Mouse (Mus musculus): ENCODE data around the gene Gab2. TPM values are rescaled to one million over a fixed set of nuclear protein-coding genes. Genes with fewer than 3 reads are reported as not detected.

Gab2 gene
- polyA plus RNA-seq, 1 experiment from 2014 or later, result 9.0 TPM

DNA sequence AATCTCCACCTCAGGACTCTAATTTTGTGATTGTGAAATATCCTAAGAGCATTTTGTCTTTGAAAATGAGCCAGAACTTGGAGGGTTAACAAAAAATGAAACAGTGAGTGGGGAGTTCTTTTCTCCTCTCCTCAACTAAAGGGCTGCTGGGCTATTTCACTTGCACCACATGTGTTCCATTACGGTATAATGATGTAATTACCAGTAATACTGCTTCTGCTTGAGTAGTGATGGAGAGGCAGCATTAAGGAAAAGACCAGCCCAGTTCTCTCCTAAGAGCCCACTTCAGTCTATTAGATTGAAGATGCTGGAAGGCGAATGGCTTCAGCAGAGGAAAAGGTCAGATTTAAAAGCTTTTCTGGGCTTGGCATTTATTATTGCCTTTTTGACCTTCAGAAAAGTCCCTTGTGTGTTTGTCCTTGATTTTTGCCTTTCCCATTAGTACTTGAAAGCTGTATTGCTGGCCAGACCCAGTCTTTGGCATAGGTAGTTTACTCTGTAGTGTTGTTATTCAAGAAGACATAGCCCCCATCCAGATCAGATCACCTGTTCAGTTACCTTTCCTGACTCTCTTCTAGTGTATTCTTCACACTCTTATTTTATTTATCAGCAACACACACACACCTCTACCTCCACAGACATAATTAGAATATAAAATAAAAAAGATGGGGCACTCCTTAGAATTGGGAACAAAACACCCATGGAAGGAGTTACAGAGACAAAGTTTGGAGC is 69.9 kb downstream of the Gab2 start:
- no peaks in the 10 kb centered on the region for H3K27me3 ChIP-seq
- no peak overlapping the region for H3K4me3 ChIP-seq
- no peak overlapping the region for H3K4me2 ChIP-seq
- no peak for ATAC-seq (ENCODE audit: borderline replicate concordance, extremely low read depth, low FRiP score, low TSS enrichment)
- H3K9ac ChIP-seq, result no peak overlapping the region
- H3K9me3 ChIP-seq, result no peaks in the 10 kb centered on the region
- peaks cover 16% of the 10 kb centered on the region for H3K4me1 ChIP-seq
- no peaks in the 10 kb centered on the region for H3K36me3 ChIP-seq
- no peak overlapping the region for H3K27ac ChIP-seq
- WGBS, result 67% methylated on average over 2 of the region's 2 CpGs

DNA sequence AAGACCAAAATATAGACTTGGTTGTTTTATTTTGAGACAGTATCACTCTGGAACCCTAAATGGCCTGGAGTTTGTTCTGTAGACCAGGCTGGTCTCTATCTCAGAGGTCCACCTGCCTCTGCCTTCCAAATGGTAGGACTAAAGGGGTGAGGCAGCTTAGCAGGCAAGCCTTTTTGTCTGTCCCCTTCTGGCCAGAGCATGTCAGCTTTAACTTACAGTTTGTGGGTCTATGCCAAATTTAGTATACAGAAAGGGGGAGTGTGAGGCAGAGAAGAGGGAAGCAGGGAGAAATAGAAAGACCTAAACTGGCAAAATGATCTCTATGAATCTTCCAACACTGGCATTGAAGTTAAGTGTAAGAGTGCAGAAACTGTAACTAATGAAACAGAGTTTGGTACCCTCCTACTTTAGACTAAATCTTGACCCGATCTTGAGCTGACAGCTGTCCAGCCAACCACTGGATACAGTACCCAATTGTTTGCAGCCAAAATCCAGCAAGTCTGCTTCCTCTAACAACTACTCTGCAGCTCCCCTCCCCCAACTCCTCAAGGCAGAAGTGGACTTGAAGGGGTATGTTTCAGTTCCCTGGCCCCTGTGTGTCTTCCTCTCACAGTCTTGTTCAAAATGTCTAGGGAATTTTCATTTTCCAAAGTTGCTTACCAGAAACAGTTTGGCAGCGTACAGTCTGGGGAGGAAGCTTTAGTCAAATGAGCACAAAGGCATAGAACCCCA is 73.5 kb downstream of the Gab2 start:
- Histone ChIP-seq H3K4me2 (no peak overlapping the region), H3K9ac (no peak overlapping the region), H3K36me3 (no peaks in the 10 kb centered on the region), H3K4me1 (peaks cover 22% of the 10 kb centered on the region), H3K4me3 (no peak overlapping the region), H3K9me3 (no peaks in the 10 kb centered on the region), H3K27me3 (no peaks in the 10 kb centered on the region), H3K27ac (0 out of 2 replicates have a peak overlapping the region, but pooled peaks have one; percentile 2)
- 50% methylated on average over 2 of the region's 2 CpGs for WGBS
- no peak for ATAC-seq (ENCODE audit: borderline replicate concordance, extremely low read depth, low FRiP score, low TSS enrichment)

DNA sequence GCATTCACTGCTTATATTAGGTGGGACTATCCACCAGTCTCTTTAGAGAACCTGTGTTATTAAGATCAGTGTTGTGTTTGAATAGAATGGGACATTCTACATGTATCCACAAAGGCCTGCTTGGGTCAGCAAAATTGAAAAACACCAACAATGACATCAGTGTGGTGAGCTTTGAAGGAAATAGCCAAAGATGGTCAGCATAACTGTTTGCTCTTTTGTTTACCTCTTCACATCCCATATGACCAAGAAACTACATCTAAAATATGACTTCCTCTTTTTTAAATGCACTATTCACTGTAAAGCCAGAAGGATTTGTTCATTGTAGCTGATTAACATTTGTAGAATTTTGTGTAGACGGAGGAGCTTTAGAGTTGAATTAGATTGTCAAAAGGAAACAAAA is 82.9 kb downstream of the Gab2 start:
- H3K27ac ChIP-seq, result no peak overlapping the region
- H3K9me3 ChIP-seq, result no peaks in the 10 kb centered on the region
- no peak for ATAC-seq (ENCODE audit: borderline replicate concordance, extremely low read depth, low FRiP score, low TSS enrichment)
- H3K36me3 ChIP-seq, result no peaks in the 10 kb centered on the region
- H3K27me3 ChIP-seq, result no peaks in the 10 kb centered on the region
- H3K4me2 ChIP-seq, result no peak overlapping the region
- no peak overlapping the region for H3K9ac ChIP-seq
- H3K4me3 ChIP-seq, result no peak overlapping the region
- peaks cover 8% of the 10 kb centered on the region; the same call in 1 of the 2 replicates for H3K4me1 ChIP-seq
- 83% methylated on average over 1 of the region's 1 CpGs for WGBS

DNA sequence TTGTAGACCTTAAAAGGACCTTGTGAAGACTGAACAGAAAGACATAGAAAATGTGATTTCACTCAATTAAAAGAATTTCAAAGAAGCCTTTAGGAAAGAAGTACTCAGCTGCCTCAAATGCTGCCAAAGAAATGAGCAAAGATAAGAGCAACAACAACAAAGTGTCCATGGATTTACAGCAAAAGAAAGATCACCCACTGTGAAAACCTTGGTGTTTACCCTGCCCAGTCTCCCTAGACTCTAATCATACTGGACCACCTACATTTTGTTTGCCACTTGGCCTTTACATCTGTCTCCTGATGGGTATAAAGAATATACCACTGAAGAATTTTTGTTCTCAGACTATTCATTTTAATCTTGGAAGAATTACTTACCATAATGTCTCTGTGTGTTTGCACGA is 89.7 kb downstream of the Gab2 start:
- no peaks in the 10 kb centered on the region for H3K36me3 ChIP-seq
- H3K4me2 ChIP-seq, result no peak overlapping the region
- no peak for ATAC-seq (ENCODE audit: borderline replicate concordance, extremely low read depth, low FRiP score, low TSS enrichment)
- no peak overlapping the region for H3K9ac ChIP-seq
- 53% methylated on average over 1 of the region's 1 CpGs for WGBS
- no peak overlapping the region for H3K4me3 ChIP-seq
- no peaks in the 10 kb centered on the region for H3K9me3 ChIP-seq
- peaks cover 11% of the 10 kb centered on the region for H3K4me1 ChIP-seq
- no peaks in the 10 kb centered on the region for H3K27me3 ChIP-seq
- peak overlapping the region; percentile 18; the same call in 1 of the 2 replicates for H3K27ac ChIP-seq

DNA sequence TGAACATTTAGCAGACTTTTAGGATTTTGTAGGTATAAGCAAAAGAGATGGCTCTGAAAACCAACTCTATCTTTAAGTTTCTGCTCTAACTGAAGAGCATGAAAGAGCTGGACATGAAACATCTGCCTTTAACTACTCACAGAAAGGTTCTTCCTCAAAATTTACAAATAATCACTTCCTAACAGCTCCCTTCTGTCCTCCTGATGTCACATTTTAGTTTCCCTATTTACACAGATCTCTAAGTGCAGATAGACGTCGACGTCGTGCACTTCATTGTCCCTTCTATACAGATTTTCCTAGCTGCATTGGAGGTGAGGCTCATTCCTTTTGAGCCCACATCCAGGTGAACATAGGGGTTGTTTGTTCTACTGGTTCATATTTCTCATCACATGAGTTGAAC is 90.3 kb downstream of the Gab2 start:
- Histone ChIP-seq H3K9me3 (no peaks in the 10 kb centered on the region), H3K4me2 (no peak overlapping the region), H3K27me3 (no peaks in the 10 kb centered on the region), H3K4me1 (peaks cover 11% of the 10 kb centered on the region), H3K9ac (no peak overlapping the region), H3K36me3 (no peaks in the 10 kb centered on the region), H3K27ac (0 out of 2 replicates have a peak overlapping the region, but pooled peaks have one; percentile 22), H3K4me3 (no peak overlapping the region)
- no peak for ATAC-seq (ENCODE audit: borderline replicate concordance, extremely low read depth, low FRiP score, low TSS enrichment)
- WGBS, result 38% methylated on average over 4 of the region's 4 CpGs

DNA sequence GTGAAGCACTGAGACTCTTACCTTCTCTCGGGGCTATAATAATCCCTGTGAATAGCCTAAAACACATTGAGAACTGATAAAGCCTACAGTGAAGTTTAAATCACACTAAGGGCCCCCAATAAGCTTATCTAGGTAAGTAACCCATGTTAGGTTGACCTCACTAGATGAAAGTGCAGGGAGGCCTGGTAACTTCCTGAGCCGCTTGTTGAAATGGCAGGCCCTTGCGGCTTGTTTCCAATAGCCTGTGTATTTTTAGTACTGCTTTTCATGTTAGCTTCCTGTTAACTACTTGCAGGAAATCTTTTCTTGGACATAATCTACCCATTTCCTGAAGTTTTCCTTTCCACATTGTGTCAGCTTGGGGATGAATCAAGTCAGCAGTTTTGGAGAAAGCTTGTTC is 90.7 kb downstream of the Gab2 start:
- Histone ChIP-seq H3K27me3 (no peaks in the 10 kb centered on the region), H3K9ac (no peak overlapping the region), H3K9me3 (no peaks in the 10 kb centered on the region), H3K27ac (0 out of 2 replicates have a peak overlapping the region, but pooled peaks have one; percentile 22), H3K4me2 (no peak overlapping the region), H3K4me3 (no peak overlapping the region), H3K36me3 (no peaks in the 10 kb centered on the region), H3K4me1 (peaks cover 11% of the 10 kb centered on the region)
- ATAC-seq (ENCODE audit: borderline replicate concordance, extremely low read depth, low FRiP score, low TSS enrichment), result no peak
- WGBS, result 38% methylated on average over 3 of the region's 3 CpGs

DNA sequence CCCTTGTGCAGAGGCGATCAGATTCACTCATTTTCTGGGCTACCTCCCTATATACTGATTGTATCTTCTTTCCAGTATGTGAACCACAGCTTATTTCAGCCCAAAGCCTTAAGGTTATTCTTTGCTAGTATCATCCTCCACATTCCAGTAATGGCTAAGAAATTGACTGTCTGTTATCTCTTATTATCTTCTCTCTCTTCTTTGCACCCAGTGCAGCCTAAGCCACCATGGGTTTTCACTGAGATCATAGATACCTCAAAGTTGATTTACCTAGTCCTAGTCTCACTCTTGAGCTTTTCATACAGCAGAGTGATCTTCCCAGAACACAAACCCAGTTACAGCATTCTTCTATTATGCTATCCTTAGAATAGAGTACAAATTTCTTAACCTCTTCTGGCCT is 100.5 kb downstream of the Gab2 start:
- Histone ChIP-seq H3K4me3 (no peak overlapping the region), H3K27ac (no peak overlapping the region), H3K4me1 (peaks cover 9% of the 10 kb centered on the region), H3K9ac (no peak overlapping the region), H3K4me2 (no peak overlapping the region), H3K36me3 (no peaks in the 10 kb centered on the region), H3K9me3 (no peaks in the 10 kb centered on the region), H3K27me3 (no peaks in the 10 kb centered on the region)
- 63% methylated on average over 1 of the region's 1 CpGs for WGBS
- ATAC-seq (ENCODE audit: borderline replicate concordance, extremely low read depth, low FRiP score, low TSS enrichment), result no peak

DNA sequence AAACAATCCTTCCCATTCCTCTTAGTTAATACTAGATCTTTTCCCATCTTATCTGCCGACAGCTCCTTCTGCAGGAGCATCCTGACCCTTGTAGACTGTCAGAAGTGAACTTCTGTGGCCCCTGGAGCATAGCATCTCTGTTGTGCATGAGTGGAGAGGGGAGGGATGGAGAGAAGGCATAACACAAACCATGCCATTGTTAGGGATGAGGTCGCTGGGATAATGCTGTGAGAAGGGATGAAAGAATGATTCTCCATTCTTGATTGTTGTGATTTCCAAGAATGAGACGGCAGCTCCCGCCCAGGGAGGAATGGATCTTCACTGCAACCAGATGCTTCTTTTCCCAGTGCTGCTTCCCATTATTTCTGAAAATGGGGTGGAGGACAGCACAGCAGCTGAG is 102.0 kb downstream of the Gab2 start:
- Histone ChIP-seq H3K27me3 (no peaks in the 10 kb centered on the region), H3K4me1 (peaks cover 9% of the 10 kb centered on the region), H3K4me2 (no peak overlapping the region), H3K9me3 (no peaks in the 10 kb centered on the region), H3K27ac (no peak overlapping the region), H3K36me3 (no peaks in the 10 kb centered on the region), H3K4me3 (no peak overlapping the region), H3K9ac (no peak overlapping the region)
- no peak for ATAC-seq (ENCODE audit: borderline replicate concordance, extremely low read depth, low FRiP score, low TSS enrichment)
- 34% methylated on average over 4 of the region's 4 CpGs for WGBS

DNA sequence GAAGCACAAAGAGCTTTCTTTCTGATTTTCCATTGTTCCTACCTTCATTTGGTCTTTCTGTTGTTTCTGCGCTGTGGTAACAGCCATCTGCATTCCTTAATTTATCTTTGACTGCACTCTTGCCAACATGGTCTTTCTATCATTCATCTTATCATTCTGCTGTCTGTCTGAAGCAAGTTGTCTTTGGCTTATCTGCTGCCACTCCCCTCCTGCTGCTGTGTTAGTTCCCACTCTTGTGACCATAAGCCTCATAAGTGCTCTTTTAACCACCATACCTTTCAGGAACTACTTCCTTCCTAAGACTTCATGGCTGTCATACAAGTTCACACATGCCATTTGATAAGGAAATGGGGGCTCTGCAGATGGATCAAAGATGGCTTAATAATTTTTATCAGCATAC is 102.6 kb downstream of the Gab2 start:
- Histone ChIP-seq H3K9me3 (no peaks in the 10 kb centered on the region), H3K36me3 (no peaks in the 10 kb centered on the region), H3K4me1 (peaks cover 9% of the 10 kb centered on the region), H3K27ac (no peak overlapping the region), H3K4me2 (no peak overlapping the region), H3K27me3 (no peaks in the 10 kb centered on the region), H3K4me3 (no peak overlapping the region), H3K9ac (no peak overlapping the region)
- 46% methylated on average over 1 of the region's 1 CpGs for WGBS
- ATAC-seq (ENCODE audit: borderline replicate concordance, extremely low read depth, low FRiP score, low TSS enrichment), result no peak

DNA sequence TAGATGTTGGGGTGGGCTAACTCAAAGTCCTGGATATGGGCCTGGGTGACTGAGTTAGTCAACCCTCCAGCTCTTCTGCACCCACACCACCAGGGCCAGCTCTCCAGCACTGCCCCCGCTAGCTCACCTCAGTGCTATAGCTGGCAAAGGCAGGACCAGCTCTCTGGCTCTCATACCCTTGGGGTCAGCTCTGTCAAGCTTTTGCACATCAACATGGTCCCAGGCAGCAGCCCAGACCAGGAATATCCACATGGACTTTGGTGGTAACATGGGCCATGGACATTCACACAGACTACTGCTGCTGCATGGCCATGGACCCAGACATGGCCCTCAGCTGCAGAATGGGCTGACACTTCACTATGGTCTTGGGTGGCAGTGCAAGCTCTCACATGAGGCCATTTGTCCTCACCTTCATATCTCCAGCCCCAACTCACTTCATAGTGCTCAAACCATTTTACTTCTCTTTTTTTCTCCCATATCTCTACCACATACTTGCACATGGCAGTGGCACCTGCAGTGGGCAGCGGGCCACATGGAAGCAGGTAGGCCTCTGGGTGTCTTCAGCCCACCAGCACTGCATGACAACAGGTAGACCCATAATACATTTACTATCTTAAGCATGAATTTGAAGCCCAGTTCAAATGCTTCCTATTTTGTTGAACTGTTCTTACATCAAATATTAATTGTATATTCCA is 106.1 kb downstream of the Gab2 start:
- H3K9ac ChIP-seq, result no peak overlapping the region
- no peak overlapping the region for H3K27ac ChIP-seq
- H3K9me3 ChIP-seq, result no peaks in the 10 kb centered on the region
- H3K4me2 ChIP-seq, result no peak overlapping the region
- H3K4me1 ChIP-seq, result peaks cover 9% of the 10 kb centered on the region
- ATAC-seq (ENCODE audit: borderline replicate concordance, extremely low read depth, low FRiP score, low TSS enrichment), result no peak
- WGBS, result 98% methylated on average over 2 of the region's 2 CpGs
- no peaks in the 10 kb centered on the region for H3K36me3 ChIP-seq
- no peaks in the 10 kb centered on the region for H3K27me3 ChIP-seq
- no peak overlapping the region for H3K4me3 ChIP-seq

DNA sequence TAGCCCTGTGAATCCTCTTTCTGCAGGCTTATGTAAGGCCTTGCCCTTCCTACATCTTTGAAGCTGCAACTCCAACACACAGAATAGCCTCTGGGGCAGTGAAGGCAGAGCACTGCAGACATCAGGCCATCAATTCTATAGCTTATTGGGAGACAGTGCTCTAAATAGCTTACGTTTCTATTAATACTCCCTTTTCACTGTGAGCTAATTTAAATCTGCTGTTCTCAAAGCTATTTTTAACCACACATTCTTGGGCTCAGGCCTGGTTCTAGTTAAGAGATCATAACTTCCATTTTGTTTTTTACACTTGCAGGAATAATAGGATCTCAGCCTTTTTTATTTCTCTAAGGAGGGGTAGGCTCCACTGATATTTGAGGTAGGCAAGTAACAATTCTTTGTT is 107.7 kb downstream of the Gab2 start:
- ATAC-seq (ENCODE audit: borderline replicate concordance, extremely low read depth, low FRiP score, low TSS enrichment), result no peak

DNA sequence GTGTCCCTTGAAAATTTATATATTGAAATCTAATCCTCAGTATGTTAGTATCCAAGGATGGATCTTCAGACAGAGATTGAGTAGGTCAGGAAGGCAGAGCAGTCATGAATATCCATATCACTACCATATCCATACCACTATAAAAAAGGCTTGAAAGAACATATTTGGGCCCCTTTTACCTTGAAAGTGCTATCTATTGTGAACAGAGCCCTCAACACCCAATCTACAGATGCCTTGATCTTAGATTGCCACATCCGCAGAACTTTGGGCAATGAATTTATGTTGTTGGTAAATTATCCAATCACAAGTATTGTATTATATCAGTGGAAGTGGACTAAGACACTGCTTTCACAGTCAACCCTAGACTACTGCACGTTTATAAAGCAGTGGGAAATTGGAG is 122.5 kb downstream of the Gab2 start:
- Histone ChIP-seq H3K27ac (no peak overlapping the region), H3K9ac (no peak overlapping the region), H3K36me3 (no peaks in the 10 kb centered on the region), H3K4me2 (no peak overlapping the region), H3K9me3 (no peaks in the 10 kb centered on the region), H3K4me1 (no peaks in the 10 kb centered on the region), H3K4me3 (no peak overlapping the region), H3K27me3 (no peaks in the 10 kb centered on the region)
- 73% methylated on average over 2 of the region's 2 CpGs for WGBS
- no peak for ATAC-seq (ENCODE audit: borderline replicate concordance, extremely low read depth, low FRiP score, low TSS enrichment)

More for the DNA sequence above, 107.7 kb downstream of the Gab2 start:
- Histone ChIP-seq H3K9ac (no peak overlapping the region), H3K4me3 (no peak overlapping the region), H3K36me3 (no peaks in the 10 kb centered on the region), H3K27me3 (no peaks in the 10 kb centered on the region), H3K4me1 (peaks cover under 1% of the 10 kb centered on the region; the same call in 1 of the 2 replicates), H3K9me3 (no peaks in the 10 kb centered on the region), H3K4me2 (no peak overlapping the region), H3K27ac (no peak overlapping the region)
- WGBS, result 50% methylated on average over 1 of the region's 1 CpGs
